12 mouse cellular contexts compared by ENCODE assay signal in genomic region chr8:12165487-12166152, GRCm38 (mm10).
DNase-seq lines count a peak whose midpoint lies in the region; ATAC-seq and TF ChIP-seq lines count a peak whose summit lies in the region.
"Had no signal": no experiment of that assay in that cellular context is flagged by ENCODE, and none has a peak within 500 bp of the region (broad histone marks: within the 10 kb centered on the region; RNA-seq: fewer than 3 reads in every experiment).

No protein-coding gene starts in this region.

- H3K4me2 ChIP-seq in forebrain, embryonic 11.5 days (ENCODE audit: low read depth, low read length, severe bottlenecking), result peak overlapping the region; percentile 40
- H3K4me2 ChIP-seq in hindbrain, postnatal 0 days (ENCODE audit: low read depth, low read length), result peak overlapping the region; percentile 30
- peak overlapping the region; percentile 35 for H3K4me2 ChIP-seq in midbrain, postnatal 0 days (ENCODE audit: low read depth, low read length, poor library complexity, severe bottlenecking)
- H3K4me2 ChIP-seq: heart, embryonic 11.5 days; intestine, embryonic 15.5 days; lung, embryonic 14.5 days had no signal

- DNase-seq in embryo, embryonic 10 days (ENCODE audit: low spot score), result peak; percentile 48
- peak; percentile 71 for DNase-seq in forebrain, embryonic 11.5 days (ENCODE audit: low spot score)
- peak; percentile 61 for DNase-seq in hindbrain, postnatal 0 days (ENCODE audit: low spot score)
- peak; percentile 66 for DNase-seq in midbrain, postnatal 0 days (ENCODE audit: low spot score)
- DNase-seq in thymus, postnatal 0 days (ENCODE audit: low spot score), result no peak
- DNase-seq in adrenal gland, adult 8-10 months, result no peak
- DNase-seq in thymus, adult 2 months, result no peak
- no peak for DNase-seq in kidney, adult 18-20 months
- DNase-seq: cerebellum, adult 9-10 months; lung, embryonic 14.5 days had no signal

- peak overlapping the region; percentile 74 for H3K27ac ChIP-seq in forebrain, embryonic 11.5 days (ENCODE audit: low read depth, low read length)
- H3K27ac ChIP-seq in hindbrain, postnatal 0 days, result peak overlapping the region; percentile 37; the same call in 1 of the 2 replicates
- peak overlapping the region; percentile 63; the same call in 1 of the 2 replicates for H3K27ac ChIP-seq in midbrain, postnatal 0 days (ENCODE audit: low read depth, low read length)
- H3K27ac ChIP-seq in thymus, adult 2 months (ENCODE audit: control insufficient read depth, insufficient read depth, low read length), result no peak overlapping the region
- H3K27ac ChIP-seq: intestine, embryonic 15.5 days had no signal

- H3K4me1 ChIP-seq in forebrain, embryonic 11.5 days (replicated peaks; ENCODE audit: control insufficient read depth, insufficient read depth, low read length), result peaks cover 26% of the 10 kb centered on the region
- no peaks in the 10 kb centered on the region for H3K4me1 ChIP-seq in hindbrain, postnatal 0 days (ENCODE audit: insufficient read depth, low read length)
- H3K4me1 ChIP-seq in midbrain, postnatal 0 days (ENCODE audit: insufficient read depth, low read length), result no peaks in the 10 kb centered on the region
- no peaks in the 10 kb centered on the region for H3K4me1 ChIP-seq in thymus, adult 2 months (replicated peaks; ENCODE audit: control insufficient read depth, insufficient read depth, low read length)
- H3K4me1 ChIP-seq: intestine, embryonic 15.5 days had no signal

- no peak; the same call in 1 of the 2 replicates for TF ChIP-seq CTCF in hindbrain, postnatal 0 days (IDR thresholded peaks at IDR 0.05; ENCODE audit: low read depth)
- TF ChIP-seq CTCF in midbrain, postnatal 0 days (IDR thresholded peaks at IDR 0.05), result peak; percentile 29; the same call in 1 of the 2 replicates
- TF ChIP-seq CTCF in thymus, adult 2 months (IDR thresholded peaks at IDR 0.05; ENCODE audit: borderline replicate concordance, control insufficient read depth, extremely low read depth, insufficient read depth, low read length, poor library complexity), result no peak

- ATAC-seq in forebrain, embryonic 11.5 days (replicated peaks; ENCODE audit: low FRiP score), result peak; percentile 60; the same call in 1 of the 2 replicates
- ATAC-seq in hindbrain, postnatal 0 days, result no peak
- ATAC-seq in midbrain, postnatal 0 days (ENCODE audit: low FRiP score), result peak; percentile 34; the same call in 1 of the 2 replicates
- ATAC-seq: intestine, embryonic 15.5 days had no signal

- H3K4me3 ChIP-seq in forebrain, embryonic 11.5 days (ENCODE audit: low read depth, low read length), result peak overlapping the region; percentile 4; the same call in 1 of the 2 replicates
- H3K4me3 ChIP-seq in hindbrain, postnatal 0 days (ENCODE audit: low read length), result no peak overlapping the region
- H3K4me3 ChIP-seq in midbrain, postnatal 0 days (ENCODE audit: low read depth, low read length), result no peak overlapping the region
- H3K4me3 ChIP-seq in thymus, adult 2 months (ENCODE audit: control insufficient read depth, insufficient read depth, low read length), result no peak overlapping the region
- H3K4me3 ChIP-seq: intestine, embryonic 15.5 days had no signal

- peak overlapping the region; percentile 37 for H3K9ac ChIP-seq in forebrain, embryonic 11.5 days (ENCODE audit: low read length)
- no peak overlapping the region for H3K9ac ChIP-seq in hindbrain, postnatal 0 days (replicated peaks; ENCODE audit: low read length)
- H3K9ac ChIP-seq in midbrain, postnatal 0 days (replicated peaks; ENCODE audit: low read length, poor library complexity, severe bottlenecking), result peak overlapping the region; percentile 44
- H3K9ac ChIP-seq: intestine, embryonic 15.5 days; lung, embryonic 14.5 days had no signal

- no peak for TF ChIP-seq POLR2A in thymus, adult 2 months (IDR thresholded peaks at IDR 0.05; ENCODE audit: control insufficient read depth, extremely low read depth, insufficient read depth, low read length, poor library complexity)

- peaks cover 8% of the 10 kb centered on the region for H3K27me3 ChIP-seq in forebrain, embryonic 11.5 days (ENCODE audit: control insufficient read depth, insufficient read depth, low read length)
- H3K27me3 ChIP-seq in hindbrain, postnatal 0 days (ENCODE audit: insufficient read depth, low read length), result peaks cover 9% of the 10 kb centered on the region; the same call in 1 of the 2 replicates
- H3K27me3 ChIP-seq in midbrain, postnatal 0 days (ENCODE audit: insufficient read depth, low read length), result peaks cover 8% of the 10 kb centered on the region; the same call in 1 of the 2 replicates
- H3K27me3 ChIP-seq in thymus, adult 2 months (ENCODE audit: control insufficient read depth, insufficient read depth, low read length), result no peaks in the 10 kb centered on the region

- H3K9me3 ChIP-seq in forebrain, embryonic 11.5 days (ENCODE audit: control insufficient read depth, low read length), result no peaks in the 10 kb centered on the region
- H3K9me3 ChIP-seq in hindbrain, postnatal 0 days (ENCODE audit: low read length), result no peaks in the 10 kb centered on the region
- H3K9me3 ChIP-seq in midbrain, postnatal 0 days (ENCODE audit: low read length), result no peaks in the 10 kb centered on the region
- H3K9me3 ChIP-seq: intestine, embryonic 15.5 days had no signal

- WGBS in forebrain, embryonic 11.5 days, result 22% methylated on average over 23 of the region's 23 CpGs
- WGBS in hindbrain, postnatal 0 days, result 13% methylated on average over 23 of the region's 23 CpGs
- 14% methylated on average over 23 of the region's 23 CpGs for WGBS in midbrain, postnatal 0 days
- 82% methylated on average over 23 of the region's 23 CpGs for WGBS in thymus, adult 2 months

- H3K36me3 ChIP-seq in forebrain, embryonic 11.5 days (ENCODE audit: control insufficient read depth, insufficient read depth, low read length), result no peaks in the 10 kb centered on the region
- no peaks in the 10 kb centered on the region for H3K36me3 ChIP-seq in hindbrain, postnatal 0 days (ENCODE audit: insufficient read depth, low read length)
- no peaks in the 10 kb centered on the region for H3K36me3 ChIP-seq in midbrain, postnatal 0 days (ENCODE audit: insufficient read depth, low read length)
- H3K36me3 ChIP-seq in thymus, adult 2 months (ENCODE audit: control insufficient read depth, insufficient read depth, low read length), result no peaks in the 10 kb centered on the region
- H3K36me3 ChIP-seq: intestine, embryonic 15.5 days had no signal

Comparison
In these comparisons a context has a peak if more than half of its experiments do, and no peak if none do; other contexts are left out.
1. DNase-seq: peak in embryo, embryonic 10 days (single experiment), forebrain, embryonic 11.5 days (single experiment), hindbrain, postnatal 0 days (single experiment) and midbrain, postnatal 0 days (single experiment); none in thymus, postnatal 0 days (single experiment), adrenal gland, adult 8-10 months (single experiment), thymus, adult 2 months (single experiment) and kidney, adult 18-20 months (single experiment).
2. Peak in every context shown above with its lines, with median percentiles within 50 percentile points of each other: H3K4me2 ChIP-seq.